Comparison of ENCODE assay signal across 16 mouse cellular contexts in genomic region chr4:150894718-150895501, GRCm38 (mm10). TPM values are rescaled to one million over a fixed set of nuclear protein-coding genes. Genes with fewer than 3 reads are reported as not detected.
A peak's percentile ranks its signal among the peaks of the same experiment; 100 is the strongest.
DNase-seq lines count a peak whose midpoint lies in the region; ATAC-seq lines count a peak whose summit lies in the region.
"Had no signal": no experiment of that assay in that cellular context is flagged by ENCODE, and none has a peak within 500 bp of the region (broad histone marks: within the 10 kb centered on the region; RNA-seq: fewer than 3 reads in every experiment).

No protein-coding gene starts in this region.

- no peaks in the 10 kb centered on the region for H3K27me3 ChIP-seq in forebrain, embryonic 11.5 days (ENCODE audit: control insufficient read depth, insufficient read depth, low read length)
- no peaks in the 10 kb centered on the region for H3K27me3 ChIP-seq in forebrain, embryonic 14.5 days (replicated peaks; ENCODE audit: control insufficient read depth, insufficient read depth, low read length)
- no peaks in the 10 kb centered on the region for H3K27me3 ChIP-seq in liver, embryonic 11.5 days (replicated peaks; ENCODE audit: control insufficient read depth, insufficient read depth, low read length)
- H3K27me3 ChIP-seq in embryonic facial prominence, embryonic 13.5 days: no peaks in the 10 kb centered on the region
- H3K27me3 ChIP-seq in liver, embryonic 12.5 days (replicated peaks): no peaks in the 10 kb centered on the region
- H3K27me3 ChIP-seq: forebrain, embryonic 15.5 days; midbrain, embryonic 13.5 days had no signal

- H3K27ac ChIP-seq in forebrain, embryonic 11.5 days (ENCODE audit: low read depth, low read length): no peak overlapping the region
- H3K27ac ChIP-seq in forebrain, embryonic 14.5 days (ENCODE audit: low read depth, low read length): no peak overlapping the region
- no peak overlapping the region for H3K27ac ChIP-seq in liver, embryonic 11.5 days (ENCODE audit: low read depth, low read length)
- no peak overlapping the region for H3K27ac ChIP-seq in embryonic facial prominence, embryonic 13.5 days
- no peak overlapping the region for H3K27ac ChIP-seq in liver, embryonic 12.5 days
- H3K27ac ChIP-seq: forebrain, embryonic 15.5 days; macrophage; midbrain, embryonic 13.5 days; stomach, postnatal 0 days had no signal

- no peak overlapping the region for H3K4me2 ChIP-seq in forebrain, embryonic 11.5 days (ENCODE audit: low read depth, low read length, severe bottlenecking)
- no peak overlapping the region for H3K4me2 ChIP-seq in forebrain, embryonic 14.5 days (ENCODE audit: low read length)
- H3K4me2 ChIP-seq in liver, embryonic 11.5 days: no peak overlapping the region
- H3K4me2 ChIP-seq in embryonic facial prominence, embryonic 13.5 days: no peak overlapping the region
- no peak overlapping the region for H3K4me2 ChIP-seq in liver, embryonic 12.5 days
- H3K4me2 ChIP-seq: forebrain, embryonic 15.5 days; midbrain, embryonic 13.5 days had no signal

- no peaks in the 10 kb centered on the region; the same call in 1 of the 2 replicates for H3K36me3 ChIP-seq in forebrain, embryonic 11.5 days (ENCODE audit: control insufficient read depth, insufficient read depth, low read length)
- H3K36me3 ChIP-seq in forebrain, embryonic 14.5 days (ENCODE audit: control insufficient read depth, insufficient read depth, low read length): peaks cover 41% of the 10 kb centered on the region
- peaks cover 30% of the 10 kb centered on the region for H3K36me3 ChIP-seq in liver, embryonic 11.5 days (ENCODE audit: control insufficient read depth, insufficient read depth, low read length)
- H3K36me3 ChIP-seq in embryonic facial prominence, embryonic 13.5 days: peaks cover 40% of the 10 kb centered on the region
- H3K36me3 ChIP-seq in liver, embryonic 12.5 days: peaks cover 45% of the 10 kb centered on the region

- H3K9me3 ChIP-seq in forebrain, embryonic 11.5 days (ENCODE audit: control insufficient read depth, low read length): no peaks in the 10 kb centered on the region
- no peaks in the 10 kb centered on the region for H3K9me3 ChIP-seq in forebrain, embryonic 14.5 days (replicated peaks; ENCODE audit: control insufficient read depth, low read length)
- no peaks in the 10 kb centered on the region for H3K9me3 ChIP-seq in liver, embryonic 11.5 days (ENCODE audit: control insufficient read depth, low read length)
- H3K9me3 ChIP-seq in embryonic facial prominence, embryonic 13.5 days: no peaks in the 10 kb centered on the region
- no peaks in the 10 kb centered on the region for H3K9me3 ChIP-seq in liver, embryonic 12.5 days (replicated peaks)
- H3K9me3 ChIP-seq: forebrain, embryonic 15.5 days; midbrain, embryonic 13.5 days had no signal

- WGBS in forebrain, embryonic 11.5 days: 71% methylated on average over 8 of the region's 8 CpGs
- WGBS in forebrain, embryonic 14.5 days: 84% methylated on average over 8 of the region's 8 CpGs
- 54% methylated on average over 8 of the region's 8 CpGs for WGBS in liver, embryonic 11.5 days
- 54% methylated on average over 8 of the region's 8 CpGs for WGBS in embryonic facial prominence, embryonic 13.5 days
- 52% methylated on average over 8 of the region's 8 CpGs for WGBS in liver, embryonic 12.5 days (ENCODE audit: insufficient replicate concordance)

- H3K4me3 ChIP-seq in forebrain, embryonic 11.5 days (ENCODE audit: low read depth, low read length): no peak overlapping the region
- no peak overlapping the region for H3K4me3 ChIP-seq in forebrain, embryonic 14.5 days (ENCODE audit: low read depth, low read length)
- no peak overlapping the region for H3K4me3 ChIP-seq in liver, embryonic 11.5 days (ENCODE audit: low read depth, low read length)
- H3K4me3 ChIP-seq in embryonic facial prominence, embryonic 13.5 days: no peak overlapping the region
- no peak overlapping the region for H3K4me3 ChIP-seq in liver, embryonic 12.5 days
- H3K4me3 ChIP-seq: forebrain, embryonic 15.5 days; midbrain, embryonic 13.5 days had no signal

- no peak overlapping the region for H3K9ac ChIP-seq in forebrain, embryonic 11.5 days (ENCODE audit: low read length)
- no peak overlapping the region for H3K9ac ChIP-seq in forebrain, embryonic 14.5 days (ENCODE audit: low read length)
- H3K9ac ChIP-seq in liver, embryonic 11.5 days (ENCODE audit: low read depth, low read length): no peak overlapping the region
- 0 out of 2 replicates have a peak overlapping the region, but pooled peaks have one; percentile 6 for H3K9ac ChIP-seq in embryonic facial prominence, embryonic 13.5 days
- H3K9ac ChIP-seq in liver, embryonic 12.5 days: no peak overlapping the region
- H3K9ac ChIP-seq: forebrain, embryonic 15.5 days; midbrain, embryonic 13.5 days had no signal

- peak; percentile 44 for DNase-seq in forebrain, embryonic 11.5 days (ENCODE audit: low spot score)
- no peak for DNase-seq in forebrain, embryonic 14.5 days (ENCODE audit: low spot score)
- DNase-seq in liver, embryonic 11.5 days (ENCODE audit: low spot score): no peak
- DNase-seq in liver (no peak), adipocyte (ENCODE audit: low spot score) (no peak)
- DNase-seq in testis, postnatal 10 days (ENCODE audit: low spot score): no peak
- DNase-seq: adrenal gland, postnatal 10 days; cerebellum, adult 2 months; lung, adult 2 months had no signal

- H3K4me1 ChIP-seq in forebrain, embryonic 11.5 days (replicated peaks; ENCODE audit: control insufficient read depth, insufficient read depth, low read length): no peaks in the 10 kb centered on the region
- no peaks in the 10 kb centered on the region for H3K4me1 ChIP-seq in forebrain, embryonic 14.5 days (ENCODE audit: control insufficient read depth, insufficient read depth, low read length)
- peaks cover 18% of the 10 kb centered on the region for H3K4me1 ChIP-seq in liver, embryonic 11.5 days (replicated peaks; ENCODE audit: control insufficient read depth, insufficient read depth, low read length)
- peaks cover 19% of the 10 kb centered on the region for H3K4me1 ChIP-seq in embryonic facial prominence, embryonic 13.5 days
- H3K4me1 ChIP-seq in liver, embryonic 12.5 days: peaks cover 30% of the 10 kb centered on the region
- H3K4me1 ChIP-seq: forebrain, embryonic 15.5 days had no signal

- no peak for ATAC-seq in forebrain, embryonic 11.5 days (replicated peaks; ENCODE audit: low FRiP score)
- ATAC-seq in forebrain, embryonic 14.5 days: no peak
- ATAC-seq in liver, embryonic 11.5 days (replicated peaks; ENCODE audit: low FRiP score): peak; percentile 46
- no peak for ATAC-seq in embryonic facial prominence, embryonic 13.5 days (ENCODE audit: insufficient number of reproducible peaks, insufficient read depth, low FRiP score, low TSS enrichment, low read depth)
- ATAC-seq in liver, embryonic 12.5 days: peak; percentile 17; the same call in 1 of the 2 replicates
- ATAC-seq: forebrain, embryonic 15.5 days; midbrain, embryonic 13.5 days had no signal

RNA-seq across cellular contexts. Expression of gene Park7, which starts 19.3 kb away (rescaled TPM):
- 412 and 431 TPM in 2 replicates for polyA plus RNA-seq in forebrain, embryonic 11.5 days (2014; fragmentation: Nextera tagmentation; extraction: Ambion mirVana)
- polyA plus RNA-seq in forebrain, embryonic 14.5 days (2014; fragmentation: Nextera tagmentation; extraction: Ambion mirVana): 447 and 495 TPM in 2 replicates
- polyA plus RNA-seq in liver, embryonic 11.5 days (2014; fragmentation: Nextera tagmentation; extraction: Ambion mirVana): 526 and 535 TPM in 2 replicates
- polyA plus RNA-seq in embryonic facial prominence, embryonic 13.5 days (2015; fragmentation: Nextera tagmentation; extraction: Ambion mirVana): 449 and 477 TPM in 2 replicates
- polyA plus RNA-seq in liver, embryonic 12.5 days (2016; fragmentation: Nextera tagmentation; extraction: Ambion mirVana): 326 and 344 TPM in 2 replicates

RNA-seq across cellular contexts. Expression of gene Tnfrsf9, which starts 19.5 kb away (rescaled TPM):
- polyA plus RNA-seq in forebrain, embryonic 11.5 days (2014; fragmentation: Nextera tagmentation; extraction: Ambion mirVana): 0.19 TPM in 1 of 2 replicates, not detected in the other
- 0.11 TPM in 1 of 2 replicates, not detected in the other for polyA plus RNA-seq in forebrain, embryonic 14.5 days (2014; fragmentation: Nextera tagmentation; extraction: Ambion mirVana)
- polyA plus RNA-seq in liver, embryonic 11.5 days (2014; fragmentation: Nextera tagmentation; extraction: Ambion mirVana): 0.21 and 0.26 TPM in 2 replicates
- 0.39 and 0.51 TPM in 2 replicates for polyA plus RNA-seq in embryonic facial prominence, embryonic 13.5 days (2015; fragmentation: Nextera tagmentation; extraction: Ambion mirVana)
- 0.12 TPM in 1 of 2 replicates, not detected in the other for polyA plus RNA-seq in liver, embryonic 12.5 days (2016; fragmentation: Nextera tagmentation; extraction: Ambion mirVana)
- polyA plus RNA-seq: hindbrain, embryonic 11.5 days had no signal

RNA-seq across cellular contexts. Expression of gene Errfi1, which starts 41.2 kb away (rescaled TPM):
- 20.3 and 21.6 TPM in 2 replicates for polyA plus RNA-seq in forebrain, embryonic 11.5 days (2014; fragmentation: Nextera tagmentation; extraction: Ambion mirVana)
- 17.4 and 19.1 TPM in 2 replicates for polyA plus RNA-seq in forebrain, embryonic 14.5 days (2014; fragmentation: Nextera tagmentation; extraction: Ambion mirVana)
- polyA plus RNA-seq in liver, embryonic 11.5 days (2014; fragmentation: Nextera tagmentation; extraction: Ambion mirVana): 26.2 and 27.7 TPM in 2 replicates
- polyA plus RNA-seq in embryonic facial prominence, embryonic 13.5 days (2015; fragmentation: Nextera tagmentation; extraction: Ambion mirVana): 23.1 and 25.8 TPM in 2 replicates
- polyA plus RNA-seq in liver, embryonic 12.5 days (2016; fragmentation: Nextera tagmentation; extraction: Ambion mirVana): 14.7 and 14.9 TPM in 2 replicates

Comparison
In these comparisons a context has a peak if more than half of its experiments do, and no peak if none do; other contexts are left out.
1. ATAC-seq: peak in liver, embryonic 11.5 days (single experiment) and liver, embryonic 12.5 days (single experiment); none in forebrain, embryonic 11.5 days (single experiment), forebrain, embryonic 14.5 days (single experiment) and embryonic facial prominence, embryonic 13.5 days (single experiment).